Mouse (Mus musculus): ENCODE results near the gene Ubtd1.

GRCm38 (mm10) chr19:42009067-42009466, 27.5 kb downstream of the Ubtd1 start:
- TF ChIP-seq CTCF (IDR thresholded peaks at IDR 0.05) (no peak), POLR2A (IDR thresholded peaks at IDR 0.05; ENCODE audit: insufficient read depth, low read depth, low read length) (no peak), EP300 (IDR thresholded peaks at IDR 0.05; ENCODE audit: insufficient read depth, low read depth, low read length) (no peak)

Data from heart, adult 2 months (tissue).